Mouse (Mus musculus) granulocyte monocyte progenitor cell, adult 5-6 weeks (primary cell): ENCODE measurements around the gene Slc9a9. TPM values are rescaled to one million over a fixed set of nuclear protein-coding genes. Genes with fewer than 3 reads are reported as not detected.

Experiments used
- ATAC-seq: replicated peaks from 2 replicates; pipeline ENCODE4 v1.8.0; 2016; ENCODE audit warnings: mild to moderate bottlenecking, moderate TSS enrichment, inconsistent platforms; ENCODE audit not compliant: poor library complexity, severe bottlenecking
- total RNA-seq, 2 experiments: library from RNA; stranded (forward) in 1 of 2; stranded (reverse) in 1 of 2; fragments of 200-712, 200-1000 nt in 1 of 2; fragments of >200 nt in 1 of 2; fragmentation: Nextera tagmentation in 1 of 2; gene quantifications; 2 replicates each; pipeline ENCODE4 v1.2.3; 2014 to 2017

Gene Slc9a9
- total RNA-seq, 2 experiments from 2014 or later = 7.6 to 10.5 TPM

- ATAC-seq = no peak
Observed at GRCm38 (mm10) chr9:95182272-95182671, 512.6 kb downstream of the Slc9a9 start.

GRCm38 (mm10) chr9:95184453-95184852 is 514.7 kb downstream of the Slc9a9 start:
- no peak for ATAC-seq

GRCm38 (mm10) chr9:95185840-95186239 is 516.1 kb downstream of the Slc9a9 start:
- ATAC-seq = no peak

GRCm38 (mm10) chr9:95186386-95187289 is 516.9 kb downstream of the Slc9a9 start:
- no peak for ATAC-seq

- ATAC-seq = peak; percentile 29; the same call in 1 of the 2 replicates
Observed at GRCm38 (mm10) chr9:95188362-95189217, 518.9 kb downstream of the Slc9a9 start.

- ATAC-seq = no peak
Observed at GRCm38 (mm10) chr9:95189218-95189605, 519.5 kb downstream of the Slc9a9 start.

- ATAC-seq = no peak
Observed at GRCm38 (mm10) chr9:95191442-95191841, 521.7 kb downstream of the Slc9a9 start.

- no peak for ATAC-seq
Observed at GRCm38 (mm10) chr9:95192901-95193532, 523.3 kb downstream of the Slc9a9 start.

GRCm38 (mm10) chr9:95193672-95194071 is 524.0 kb downstream of the Slc9a9 start:
- no peak for ATAC-seq

GRCm38 (mm10) chr9:95194158-95194557 is 524.4 kb downstream of the Slc9a9 start:
- peak; percentile 68 for ATAC-seq

- no peak for ATAC-seq
Observed at GRCm38 (mm10) chr9:95207661-95208060, 538.0 kb downstream of the Slc9a9 start.

GRCm38 (mm10) chr9:95208681-95209080 is 539.0 kb downstream of the Slc9a9 start:
- ATAC-seq = no peak

GRCm38 (mm10) chr9:95220009-95220408 is 550.3 kb downstream of the Slc9a9 start:
- no peak for ATAC-seq

GRCm38 (mm10) chr9:95221310-95221709 is 551.6 kb downstream of the Slc9a9 start:
- ATAC-seq = no peak

GRCm38 (mm10) chr9:95226986-95227385 is 557.3 kb downstream of the Slc9a9 start:
- no peak for ATAC-seq

GRCm38 (mm10) chr9:95228123-95228522 is 558.4 kb downstream of the Slc9a9 start:
- ATAC-seq = no peak

- no peak for ATAC-seq
Observed at GRCm38 (mm10) chr9:95229147-95229546, 559.4 kb downstream of the Slc9a9 start.

GRCm38 (mm10) chr9:95239900-95240299 is 570.2 kb downstream of the Slc9a9 start:
- no peak for ATAC-seq

- ATAC-seq = no peak
Observed at GRCm38 (mm10) chr9:95242628-95243195, 573.0 kb downstream of the Slc9a9 start.

GRCm38 (mm10) chr9:95254162-95254561 is 584.5 kb downstream of the Slc9a9 start:
- ATAC-seq = no peak
